Mouse (Mus musculus) neural tube, embryonic 11.5 days (tissue): ENCODE data around the gene Zdhhc7. TPM values are rescaled to one million over a fixed set of nuclear protein-coding genes. Genes with fewer than 3 reads are reported as not detected.

Experiments
- ATAC-seq: fragments of 200-750 bp; cut with Nextera tagmentation; 2 replicates; pipeline ENCODE4 v1.8.0; 2017; ENCODE audit warnings: moderate number of reproducible peaks, mild to moderate bottlenecking, moderate TSS enrichment, moderate library complexity; ENCODE audit not compliant: insufficient read depth, low FRiP score, low TSS enrichment
- DNase-seq: peaks from one replicate; pipeline ENCODE4 v3.0.0-alpha.2; 2015; ENCODE audit warnings: low spot score
- H3K27ac ChIP-seq: fragments of 300-500 bp; sonication (generic); 2 replicates; pipeline ENCODE4 v1.5.1; 2014; ENCODE audit warnings: low read depth, mild to moderate bottlenecking, low read length
- H3K27me3 ChIP-seq: fragments of 300-500 bp; sonication (generic); 2 replicates; pipeline ENCODE4 v1.6.1; 2014; ENCODE audit warnings: mild to moderate bottlenecking, low read length, mixed read lengths; ENCODE audit not compliant: control insufficient read depth, insufficient read depth
- H3K36me3 ChIP-seq: fragments of 300-500 bp; sonication (generic); 2 replicates; pipeline ENCODE4 v1.6.1; 2014; ENCODE audit warnings: mild to moderate bottlenecking, low read length, moderate library complexity, mixed read lengths; ENCODE audit not compliant: control insufficient read depth, insufficient read depth
- H3K4me1 ChIP-seq: fragments of 300-500 bp; sonication (generic); 2 replicates; pipeline ENCODE4 v1.6.1; 2014; ENCODE audit warnings: low read length, mixed read lengths; ENCODE audit not compliant: control insufficient read depth, insufficient read depth
- H3K4me2 ChIP-seq: fragments of 300-500 bp; sonication (generic); 2 replicates; pipeline ENCODE4 v1.6.1; 2014; ENCODE audit warnings: low read depth, mild to moderate bottlenecking, moderate library complexity
- H3K4me3 ChIP-seq: fragments of 300-500 bp; sonication (generic); 2 replicates; pipeline ENCODE4 v1.5.1; 2014; ENCODE audit warnings: low read depth, low read length
- H3K9ac ChIP-seq: fragments of 300-500 bp; sonication (generic); 2 replicates; pipeline ENCODE4 v1.6.1; 2014; ENCODE audit warnings: mild to moderate bottlenecking, low read length
- H3K9me3 ChIP-seq: fragments of 300-500 bp; sonication (generic); 2 replicates; pipeline ENCODE4 v1.6.1; 2016; ENCODE audit warnings: low read length; ENCODE audit not compliant: control insufficient read depth
- WGBS: fragments of 180-500 bp; shearing (Covaris S2); extraction: QIAGEN DNeasy Blood & Tissue Kit; methylation state at CpG from one replicate; pipeline ENCODE4 v1.1.7; 2014; 5-methylcytosine and 5-hydroxymethylcytosine counted together
- polyA plus RNA-seq: library from polyadenylated mRNA; unstranded; fragments of >200 nt; fragmentation: Nextera tagmentation; extraction: Ambion mirVana; gene quantifications from 2 replicates; pipeline ENCODE4 v1.2.1, GENCODE M21; 2014

The Zdhhc7 gene
- polyA plus RNA-seq, 1 experiment from 2014 or later, result 33.9 TPM

GRCm38 (mm10) chr8:120110966-120111365 lies 9.7 kb upstream of the Zdhhc7 start:
- 77% methylated on average over 4 of the region's 4 CpGs for WGBS

GRCm38 (mm10) chr8:120109149-120109548 lies 7.9 kb upstream of the Zdhhc7 start:
- Histone ChIP-seq H3K9me3 (no peaks in the 10 kb centered on the region), H3K9ac (no peak overlapping the region), H3K27me3 (no peaks in the 10 kb centered on the region; the same call in 1 of the 2 replicates), H3K4me1 (peaks cover 3% of the 10 kb centered on the region), H3K4me2 (no peak overlapping the region), H3K4me3 (no peak overlapping the region), H3K27ac (no peak overlapping the region), H3K36me3 (no peaks in the 10 kb centered on the region)
- no peak for DNase-seq
- WGBS, result 20% methylated on average over 3 of the region's 3 CpGs
- ATAC-seq, result no peak

More at GRCm38 (mm10) chr8:120110966-120111365, 9.7 kb upstream of the Zdhhc7 start:
- DNase-seq, result no peak
- Histone ChIP-seq H3K27ac (no peak overlapping the region), H3K4me3 (no peak overlapping the region), H3K4me2 (no peak overlapping the region), H3K9ac (no peak overlapping the region), H3K27me3 (peaks cover 13% of the 10 kb centered on the region), H3K4me1 (peaks cover 5% of the 10 kb centered on the region), H3K9me3 (no peaks in the 10 kb centered on the region), H3K36me3 (no peaks in the 10 kb centered on the region)
- ATAC-seq, result no peak

GRCm38 (mm10) chr8:120104721-120105272 lies 3.5 kb upstream of the Zdhhc7 start:
- 60% methylated on average over 9 of the region's 9 CpGs for WGBS
- no peak overlapping the region for H3K4me2 ChIP-seq
- no peak for ATAC-seq
- H3K27ac ChIP-seq, result no peak overlapping the region
- DNase-seq, result no peak
- no peak overlapping the region for H3K9ac ChIP-seq
- no peaks in the 10 kb centered on the region for H3K27me3 ChIP-seq
- H3K4me1 ChIP-seq, result peaks cover 19% of the 10 kb centered on the region
- H3K4me3 ChIP-seq, result no peak overlapping the region
- H3K36me3 ChIP-seq, result no peaks in the 10 kb centered on the region
- H3K9me3 ChIP-seq, result no peaks in the 10 kb centered on the region

- Histone ChIP-seq H3K9me3 (no peaks in the 10 kb centered on the region), H3K4me1 (peaks cover 19% of the 10 kb centered on the region), H3K27me3 (no peaks in the 10 kb centered on the region), H3K9ac (no peak overlapping the region), H3K4me2 (no peak overlapping the region), H3K36me3 (no peaks in the 10 kb centered on the region), H3K4me3 (no peak overlapping the region), H3K27ac (no peak overlapping the region)
- ATAC-seq (no peak), DNase-seq (no peak)
- 90% methylated on average over 9 of the region's 9 CpGs for WGBS
Observed at GRCm38 (mm10) chr8:120103916-120104315, 2.6 kb upstream of the Zdhhc7 start.

- no peak for ATAC-seq
- Histone ChIP-seq H3K9me3 (no peaks in the 10 kb centered on the region), H3K4me3 (peak overlapping the region; percentile 97), H3K36me3 (no peaks in the 10 kb centered on the region), H3K4me1 (peaks cover 19% of the 10 kb centered on the region), H3K9ac (peak overlapping the region; percentile 88), H3K27ac (peak overlapping the region; percentile 78; the same call in 1 of the 2 replicates), H3K27me3 (no peaks in the 10 kb centered on the region), H3K4me2 (peak overlapping the region; percentile 92)
- DNase-seq, result no peak
- WGBS, result 4% methylated on average over 25 of the region's 25 CpGs
Observed at GRCm38 (mm10) chr8:120100388-120101067, 754 bp downstream of the Zdhhc7 start.

GRCm38 (mm10) chr8:120096486-120096885 lies 4.8 kb downstream of the Zdhhc7 start:
- no peak overlapping the region for H3K9ac ChIP-seq
- no peak for DNase-seq
- H3K27me3 ChIP-seq, result no peaks in the 10 kb centered on the region
- H3K4me2 ChIP-seq, result no peak overlapping the region
- peaks cover 2% of the 10 kb centered on the region; the same call in 1 of the 2 replicates for H3K36me3 ChIP-seq
- no peak for ATAC-seq
- no peak overlapping the region for H3K4me3 ChIP-seq
- H3K4me1 ChIP-seq, result peaks cover 8% of the 10 kb centered on the region
- no peak overlapping the region for H3K27ac ChIP-seq
- WGBS, result 73% methylated on average over 2 of the region's 2 CpGs
- H3K9me3 ChIP-seq, result no peaks in the 10 kb centered on the region

- no peak overlapping the region for H3K4me2 ChIP-seq
- peaks cover 2% of the 10 kb centered on the region for H3K36me3 ChIP-seq
- H3K4me3 ChIP-seq, result no peak overlapping the region
- peaks cover under 1% of the 10 kb centered on the region; the same call in 1 of the 2 replicates for H3K4me1 ChIP-seq
- H3K9ac ChIP-seq, result no peak overlapping the region
- H3K27me3 ChIP-seq, result no peaks in the 10 kb centered on the region
- DNase-seq, result no peak
- ATAC-seq, result no peak
- H3K9me3 ChIP-seq, result no peaks in the 10 kb centered on the region
- no peak overlapping the region for H3K27ac ChIP-seq
- 91% methylated on average over 10 of the region's 10 CpGs for WGBS
Observed at GRCm38 (mm10) chr8:120094801-120095200, 6.5 kb downstream of the Zdhhc7 start.

- no peak overlapping the region for H3K9ac ChIP-seq
- H3K27me3 ChIP-seq, result no peaks in the 10 kb centered on the region
- DNase-seq (no peak), ATAC-seq (no peak)
- H3K4me2 ChIP-seq, result no peak overlapping the region
- H3K4me3 ChIP-seq, result no peak overlapping the region
- no peaks in the 10 kb centered on the region for H3K4me1 ChIP-seq
- peaks cover 2% of the 10 kb centered on the region for H3K36me3 ChIP-seq
- 93% methylated on average over 3 of the region's 3 CpGs for WGBS
- no peaks in the 10 kb centered on the region for H3K9me3 ChIP-seq
- no peak overlapping the region for H3K27ac ChIP-seq
Observed at GRCm38 (mm10) chr8:120093103-120093502, 8.2 kb downstream of the Zdhhc7 start.

GRCm38 (mm10) chr8:120091032-120091431 lies 10.2 kb downstream of the Zdhhc7 start:
- Histone ChIP-seq H3K4me2 (no peak overlapping the region), H3K9me3 (no peaks in the 10 kb centered on the region), H3K4me3 (no peak overlapping the region), H3K9ac (no peak overlapping the region), H3K27me3 (no peaks in the 10 kb centered on the region), H3K36me3 (peaks cover 10% of the 10 kb centered on the region), H3K4me1 (no peaks in the 10 kb centered on the region), H3K27ac (no peak overlapping the region)
- ATAC-seq, result no peak
- DNase-seq, result no peak
- 95% methylated on average over 3 of the region's 3 CpGs for WGBS
